Mouse (Mus musculus) ES-E14 (cell line): ENCODE measurements around the gene 2610507B11Rik. TPM values are rescaled to one million over a fixed set of nuclear protein-coding genes. Genes with fewer than 3 reads are reported as not detected.

Experiments used
- DNase-seq: peaks from one replicate; pipeline ENCODE4 v3.0.0-alpha.2; 2013; ENCODE audit warnings: low read depth, low spot score
- H3K27ac ChIP-seq: 2 replicates; pipeline ENCODE4 v1.5.1; 2012; ENCODE audit warnings: low read depth, mild to moderate bottlenecking, low read length, moderate library complexity, mixed read lengths; ENCODE audit not compliant: poor library complexity, insufficient read depth, severe bottlenecking
- H3K36me3 ChIP-seq: 2 replicates; pipeline ENCODE4 v1.6.1; 2012; ENCODE audit warnings: mild to moderate bottlenecking, low read length, moderate library complexity, mixed read lengths; ENCODE audit not compliant: control insufficient read depth, poor library complexity, insufficient read depth, severe bottlenecking
- H3K4me1 ChIP-seq, 2 experiments: fragments of 150-350 bp in 1 of 2; sonication (generic) in 1 of 2; 2 replicates each; pipeline ENCODE4 v1.6.1; 2012; ENCODE audit warnings: low read length in 2 of 2, mild to moderate bottlenecking in 1 of 2, mixed read lengths in 1 of 2; ENCODE audit not compliant: control insufficient read depth in 2 of 2, insufficient read depth in 2 of 2, poor library complexity in 1 of 2
- H3K4me3 ChIP-seq, 2 experiments: fragments of 150-350 bp in 1 of 2; sonication (generic) in 1 of 2; 2 replicates each; pipeline ENCODE4 v1.5.1; 2012; ENCODE audit warnings: low read length in 2 of 2, low read depth in 1 of 2, mild to moderate bottlenecking in 1 of 2, mixed read lengths in 1 of 2; ENCODE audit not compliant: insufficient read depth in 1 of 2, poor library complexity in 1 of 2, severe bottlenecking in 1 of 2
- H3K9ac ChIP-seq: 2 replicates; pipeline ENCODE4 v1.6.1; 2012; ENCODE audit warnings: low read depth, mild to moderate bottlenecking, low read length, mixed read lengths; ENCODE audit not compliant: poor library complexity, insufficient read depth, severe bottlenecking
- H3K9me3 ChIP-seq: fragments of 150-350 bp; sonication (generic); 2 replicates; pipeline ENCODE4 v1.6.1; 2012; ENCODE audit warnings: low read depth, mild to moderate bottlenecking, low read length; ENCODE audit not compliant: control insufficient read depth, insufficient read depth
- CHD2 ChIP-seq: IDR thresholded peaks from 2 replicates; pipeline ENCODE4 v1.6.1; 2014; ENCODE audit warnings: mild to moderate bottlenecking, low read depth, low read length, inconsistent platforms
- HCFC1 ChIP-seq: IDR thresholded peaks from 2 replicates; pipeline ENCODE4 v1.6.1; 2012; ENCODE audit warnings: low read length, inconsistent platforms, borderline replicate concordance; ENCODE audit not compliant: insufficient read depth
- MAFK ChIP-seq: IDR thresholded peaks from 2 replicates; pipeline ENCODE4 v1.6.1; 2014; ENCODE audit warnings: mild to moderate bottlenecking, low read depth, low read length, inconsistent platforms; ENCODE audit not compliant: insufficient read depth
- ZC3H11A ChIP-seq: IDR thresholded peaks from 2 replicates; pipeline ENCODE4 v1.6.1; 2012; ENCODE audit warnings: low read depth, mild to moderate bottlenecking, inconsistent platforms, low read length, borderline replicate concordance
- ZNF384 ChIP-seq: IDR thresholded peaks from 2 replicates; pipeline ENCODE4 v1.6.1; 2012; ENCODE audit warnings: low read depth, low read length, inconsistent platforms
- in situ Hi-C, 2 experiments: fragments of 600-800 bp; cut with MboI; formaldehyde crosslinking; loops; one replicate each; pipeline ENCODE4 v1.15.1; 2025; ENCODE audit warnings: low sequenced_read_pairs in 2 of 2, inconsistent platforms in 1 of 2; ENCODE audit not compliant: unreplicated experiment in 2 of 2
- total RNA-seq: library from RNA; depleted of rRNA; stranded (reverse); fragments of 300-350 nt; gene quantifications from 2 replicates; pipeline ENCODE4 v1.2.3, GENCODE M21; 2012; rRNA removed

Gene 2610507B11Rik
- total RNA-seq, 1 experiment = 210 TPM

GRCm38 (mm10) chr11:78333992-78334391 is 72.4 kb downstream of the 2610507B11Rik start:
- H3K9me3 ChIP-seq = no peaks in the 10 kb centered on the region
- TF ChIP-seq MAFK (no peak), ZC3H11A (no peak), HCFC1 (no peak), ZNF384 (no peak), CHD2 (no peak)
- H3K4me1 ChIP-seq = peaks cover 2% of the 10 kb centered on the region in 2 experiments; a peak in 2 of 4 replicates
- in situ Hi-C loops = no loop called here
- H3K36me3 ChIP-seq = peaks cover 25% of the 10 kb centered on the region
- H3K4me3 ChIP-seq = no peak overlapping the region
- H3K27ac ChIP-seq = no peak overlapping the region
- no peak for DNase-seq
- H3K9ac ChIP-seq = no peak overlapping the region

- Histone ChIP-seq H3K27ac (no peak overlapping the region), H3K9ac (no peak overlapping the region), H3K4me1 (peaks cover 0 to 4% of the 10 kb centered on the region in 2 experiments; a peak in 1 of 4 replicates), H3K4me3 (no peak overlapping the region), H3K36me3 (peaks cover 39% of the 10 kb centered on the region), H3K9me3 (no peaks in the 10 kb centered on the region)
- no peak for DNase-seq
- in situ Hi-C loops = no loop called here
- TF ChIP-seq ZNF384 (no peak), MAFK (no peak), ZC3H11A (no peak), CHD2 (no peak), HCFC1 (no peak)
These were observed 75.5 kb downstream of the 2610507B11Rik start for GRCm38 (mm10) chr11:78337040-78337439.

Other genes with a start within 250 kb of the 2610507B11Rik start
- 20.2 and 28.5 TPM in 2 replicates for gene Dhrs13, start 229.5 kb upstream of the 2610507B11Rik start, total RNA-seq
- gene Flot2, start 223.8 kb upstream of the 2610507B11Rik start, total RNA-seq = 26.7 and 31.9 TPM in 2 replicates
- 29.6 and 33.5 TPM in 2 replicates for gene Eral1, start 181.4 kb upstream of the 2610507B11Rik start, total RNA-seq
- 8.9 and 11.7 TPM in 2 replicates for gene Fam222b, start 167.1 kb upstream of the 2610507B11Rik start, total RNA-seq
- 74.4 and 78.2 TPM in 2 replicates for gene Traf4, start 96.2 kb upstream of the 2610507B11Rik start, total RNA-seq
- 15.3 and 25.4 TPM in 2 replicates for gene Nek8, start 85.1 kb upstream of the 2610507B11Rik start, total RNA-seq
- 75.6 and 78.6 TPM in 2 replicates for gene Tlcd1, start 85.0 kb upstream of the 2610507B11Rik start, total RNA-seq
- gene Rpl23a, start 78.2 kb upstream of the 2610507B11Rik start, total RNA-seq = 2,611 and 2,664 TPM in 2 replicates
- 33.8 and 36.1 TPM in 2 replicates for gene Rab34, start 73.3 kb upstream of the 2610507B11Rik start, total RNA-seq
- gene Proca1, start 68.4 kb upstream of the 2610507B11Rik start, total RNA-seq = 0.80 and 1.1 TPM in 2 replicates
- gene Sdf2, start 16.0 kb upstream of the 2610507B11Rik start, total RNA-seq = 81.3 and 123 TPM in 2 replicates
- gene Supt6, start 15.8 kb upstream of the 2610507B11Rik start, total RNA-seq = 60.6 and 63.0 TPM in 2 replicates
- gene BC030499, start 29.1 kb downstream of the 2610507B11Rik start, total RNA-seq = 2.0 TPM in 2 replicates
- gene Spag5, start 39.8 kb downstream of the 2610507B11Rik start, total RNA-seq = 58.2 and 96.2 TPM in 2 replicates
- gene Aldoc, start 61.2 kb downstream of the 2610507B11Rik start, total RNA-seq = 5.0 and 9.8 TPM in 2 replicates
- 45.7 and 78.9 TPM in 2 replicates for gene Pigs, start 66.7 kb downstream of the 2610507B11Rik start, total RNA-seq
- 22.2 and 24.5 TPM in 2 replicates for gene Unc119, start 81.7 kb downstream of the 2610507B11Rik start, total RNA-seq
- not detected in 2 replicates for gene Foxn1, start 124.8 kb downstream of the 2610507B11Rik start, total RNA-seq
- 0.13 TPM in 1 of 2 replicates, not detected in the other for gene Slc13a2, start 160.5 kb downstream of the 2610507B11Rik start, total RNA-seq
- 21.4 and 29.0 TPM in 2 replicates for gene Slc46a1, start 203.9 kb downstream of the 2610507B11Rik start, total RNA-seq
- gene Sarm1, start 236.0 kb downstream of the 2610507B11Rik start, total RNA-seq = 3.7 and 5.0 TPM in 2 replicates
- gene Vtn, start 237.3 kb downstream of the 2610507B11Rik start, total RNA-seq = 0.26 TPM in 1 of 2 replicates, not detected in the other
- 0.31 and 0.32 TPM in 2 replicates for gene Sebox, start 241.7 kb downstream of the 2610507B11Rik start, total RNA-seq